Mouse (Mus musculus) adipocyte (in vitro differentiated cells): ENCODE measurements around the gene Plekhg1.
A peak's percentile ranks its signal among the peaks of the same experiment; 100 is the strongest.

Experiments used
- DNase-seq: peaks from one replicate; pipeline ENCODE4 v3.0.0-alpha.2; 2016; ENCODE audit warnings: low spot score

Gene Plekhg1

GRCm38 (mm10) chr10:3740148-3740503 lies at the start of gene Plekhg1:
TSS of gene Plekhg1 (plus strand) at chr10:3740364.
- DNase-seq, result no peak

GRCm38 (mm10) chr10:3692791-3693190 lies 47.4 kb upstream of the Plekhg1 start:
- no peak for DNase-seq

- DNase-seq, result no peak
Observed at GRCm38 (mm10) chr10:3693699-3694280, 46.4 kb upstream of the Plekhg1 start.

GRCm38 (mm10) chr10:3695332-3695905 lies 44.7 kb upstream of the Plekhg1 start:
- no peak for DNase-seq

- no peak for DNase-seq
Observed at GRCm38 (mm10) chr10:3696727-3697348, 43.3 kb upstream of the Plekhg1 start.

GRCm38 (mm10) chr10:3697500-3697899 lies 42.7 kb upstream of the Plekhg1 start:
- no peak for DNase-seq

GRCm38 (mm10) chr10:3700225-3701073 lies 39.7 kb upstream of the Plekhg1 start:
- no peak for DNase-seq

GRCm38 (mm10) chr10:3701832-3702231 lies 38.3 kb upstream of the Plekhg1 start:
- no peak for DNase-seq

- DNase-seq, result no peak
Observed at GRCm38 (mm10) chr10:3702585-3702984, 37.6 kb upstream of the Plekhg1 start.

GRCm38 (mm10) chr10:3706231-3706630 lies 33.9 kb upstream of the Plekhg1 start:
- DNase-seq, result peak; percentile 4

- no peak for DNase-seq
Observed at GRCm38 (mm10) chr10:3710081-3710480, 30.1 kb upstream of the Plekhg1 start.

- no peak for DNase-seq
Observed at GRCm38 (mm10) chr10:3715302-3715943, 24.7 kb upstream of the Plekhg1 start.

GRCm38 (mm10) chr10:3718021-3718865 lies 21.9 kb upstream of the Plekhg1 start:
- no peak for DNase-seq

- DNase-seq, result no peak
Observed at GRCm38 (mm10) chr10:3720296-3720695, 19.9 kb upstream of the Plekhg1 start.

- no peak for DNase-seq
Observed at GRCm38 (mm10) chr10:3722339-3722738, 17.8 kb upstream of the Plekhg1 start.

GRCm38 (mm10) chr10:3724665-3725064 lies 15.5 kb upstream of the Plekhg1 start:
- DNase-seq, result no peak

- no peak for DNase-seq
Observed at GRCm38 (mm10) chr10:3729666-3730065, 10.5 kb upstream of the Plekhg1 start.

GRCm38 (mm10) chr10:3730314-3730713 lies 9.8 kb upstream of the Plekhg1 start:
- no peak for DNase-seq

- no peak for DNase-seq
Observed at GRCm38 (mm10) chr10:3737034-3737433, 3.1 kb upstream of the Plekhg1 start.

GRCm38 (mm10) chr10:3740504-3741388 lies 582 bp downstream of the Plekhg1 start:
- DNase-seq, result no peak
